Mouse (Mus musculus) stomach, embryonic 14.5 days (tissue): ENCODE measurements around the gene Osbpl11. TPM values are rescaled to one million over a fixed set of nuclear protein-coding genes. Genes with fewer than 3 reads are reported as not detected.
"Not testable (repeated sequence)": the region's sequence is repeated elsewhere in the genome, so short reads cannot be mapped to it uniquely, and the experiment has no call there.

Source experiments
- ATAC-seq: fragments of 200-750 bp; cut with Nextera tagmentation; 2 replicates; pipeline ENCODE4 v1.8.0; 2017; ENCODE audit warnings: low read depth, moderate TSS enrichment; ENCODE audit not compliant: insufficient number of reproducible peaks, insufficient read depth, low FRiP score
- H3K27ac ChIP-seq: fragments of 300-500 bp; sonication (generic); 2 replicates; pipeline ENCODE4 v1.5.1; 2014; ENCODE audit warnings: mild to moderate bottlenecking, low read length, moderate library complexity, mixed read lengths
- H3K27me3 ChIP-seq: fragments of 300-500 bp; sonication (generic); 2 replicates; pipeline ENCODE4 v1.6.1; 2014; ENCODE audit warnings: low read length, control low read depth, mixed read lengths; ENCODE audit not compliant: control insufficient read depth, insufficient read depth
- H3K36me3 ChIP-seq: fragments of 300-500 bp; sonication (generic); 2 replicates; pipeline ENCODE4 v1.6.1; 2014; ENCODE audit warnings: mild to moderate bottlenecking, control low read depth, low read length, moderate library complexity, mixed read lengths; ENCODE audit not compliant: control insufficient read depth, insufficient read depth
- H3K4me1 ChIP-seq: fragments of 300-500 bp; sonication (generic); 2 replicates; pipeline ENCODE4 v1.6.1; 2014; ENCODE audit warnings: low read length, control low read depth, mixed read lengths; ENCODE audit not compliant: control insufficient read depth, insufficient read depth
- H3K4me2 ChIP-seq: fragments of 300-500 bp; sonication (generic); replicated peaks from 2 replicates; pipeline ENCODE4 v1.6.1; 2014; ENCODE audit warnings: low read depth, low read length, control low read depth
- H3K4me3 ChIP-seq: fragments of 300-500 bp; sonication (generic); 2 replicates; pipeline ENCODE4 v1.5.1; 2014; ENCODE audit warnings: low read depth, low read length, control low read depth
- H3K9ac ChIP-seq: fragments of 300-500 bp; sonication (generic); replicated peaks from 2 replicates; pipeline ENCODE4 v1.6.1; 2014; ENCODE audit warnings: low read depth, mild to moderate bottlenecking, control low read depth, low read length, moderate library complexity, mixed read lengths
- H3K9me3 ChIP-seq: fragments of 300-500 bp; sonication (generic); 2 replicates; pipeline ENCODE4 v1.6.1; 2016; ENCODE audit warnings: low read depth, low read length, control low read depth; ENCODE audit not compliant: control insufficient read depth
- WGBS: fragments of 180-500 bp; shearing (Covaris S2); extraction: QIAGEN DNeasy Blood & Tissue Kit; methylation state at CpG from one replicate; pipeline ENCODE4 v1.1.7; 2014; 5-methylcytosine and 5-hydroxymethylcytosine counted together
- polyA plus RNA-seq: library from polyadenylated mRNA; unstranded; fragments of >200 nt; fragmentation: Nextera tagmentation; extraction: Ambion mirVana; gene quantifications from 2 replicates; pipeline ENCODE4 v1.2.1, GENCODE M21; 2014

The Osbpl11 gene
- polyA plus RNA-seq, 1 experiment from 2014 or later = 18.2 TPM

DNA sequence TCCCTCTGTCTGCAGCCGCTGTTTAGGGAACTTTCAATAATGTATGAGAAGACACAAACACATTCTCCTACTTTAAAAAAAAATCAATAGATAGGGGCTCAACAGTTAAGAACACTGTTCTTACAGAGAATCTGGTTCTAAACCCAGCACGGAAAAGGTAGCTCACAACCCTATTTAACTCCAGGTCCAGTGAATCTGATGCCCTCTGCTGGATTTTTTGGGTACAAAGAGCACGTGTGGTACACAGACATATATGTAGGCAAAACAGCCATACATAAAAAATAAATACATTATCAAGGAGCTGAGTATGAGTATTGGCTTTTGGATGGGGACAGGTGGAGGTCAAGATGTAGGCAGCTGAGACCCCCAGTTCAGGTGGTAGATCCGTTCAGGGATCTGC is 29.9 kb upstream of the Osbpl11 start:
- 55% methylated on average over 4 of the region's 4 CpGs for WGBS
- Histone ChIP-seq H3K4me3 (no peak overlapping the region), H3K9me3 (no peaks in the 10 kb centered on the region), H3K27ac (no peak overlapping the region), H3K36me3 (no peaks in the 10 kb centered on the region), H3K4me1 (no peaks in the 10 kb centered on the region), H3K27me3 (no peaks in the 10 kb centered on the region), H3K9ac (no peak overlapping the region), H3K4me2 (no peak overlapping the region)
- ATAC-seq = no peak

- H3K9ac ChIP-seq = no peak overlapping the region
- 84% methylated on average over 11 of the region's 11 CpGs for WGBS
- no peak overlapping the region for H3K4me3 ChIP-seq
- H3K9me3 ChIP-seq = no peaks in the 10 kb centered on the region
- no peak overlapping the region for H3K27ac ChIP-seq
- no peaks in the 10 kb centered on the region for H3K4me1 ChIP-seq
- no peaks in the 10 kb centered on the region for H3K27me3 ChIP-seq
- H3K4me2 ChIP-seq = no peak overlapping the region
- no peak for ATAC-seq
- no peaks in the 10 kb centered on the region for H3K36me3 ChIP-seq
These were observed 26.9 kb upstream of the Osbpl11 start for GRCm38 (mm10) chr16:33158006-33158405.

DNA sequence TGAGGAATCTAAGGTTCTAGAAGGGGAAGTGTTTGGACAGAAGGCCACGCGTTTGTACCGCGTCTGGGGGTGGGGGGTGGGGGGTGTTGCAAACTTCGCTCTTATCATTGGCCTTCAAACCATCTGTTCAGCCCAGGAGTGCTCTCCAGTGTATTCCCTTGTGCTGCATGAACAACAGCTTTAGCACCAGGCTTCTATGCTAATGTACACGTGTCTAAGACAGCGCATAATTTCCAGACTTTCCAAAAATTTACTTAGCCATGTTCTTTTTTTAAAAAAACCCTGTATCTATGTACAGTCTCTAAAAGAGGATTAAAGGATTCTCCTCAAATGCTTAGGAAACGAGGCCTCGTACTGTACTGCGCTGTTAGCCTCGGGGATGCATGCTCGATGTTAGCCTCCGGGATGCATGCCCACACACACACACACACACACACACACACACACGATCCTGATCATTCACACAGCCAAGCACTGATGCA is 26.2 kb upstream of the Osbpl11 start:
- no peak overlapping the region for H3K9ac ChIP-seq

DNA sequence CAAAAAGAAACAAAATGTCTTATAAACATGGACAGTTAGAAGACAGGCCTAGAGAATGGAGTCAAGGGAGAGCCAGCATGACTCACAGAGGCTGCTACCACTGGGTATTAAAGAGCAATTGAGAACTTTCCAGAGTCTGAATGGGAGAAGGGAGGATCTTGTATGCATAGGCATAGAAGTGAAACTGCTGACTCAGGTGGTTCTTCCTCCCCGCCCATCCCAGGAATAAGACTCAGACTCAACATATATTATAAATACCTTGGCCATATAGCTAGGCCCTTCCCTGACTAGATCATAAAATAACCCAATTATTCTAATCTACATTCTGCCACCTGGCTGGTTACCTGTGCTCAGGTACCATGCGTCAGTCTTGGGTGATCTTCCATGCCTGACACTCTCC is 25.5 kb upstream of the Osbpl11 start:
- ATAC-seq = no peak
- H3K36me3 ChIP-seq = no peaks in the 10 kb centered on the region
- WGBS = 96% methylated on average over 2 of the region's 2 CpGs

More for the DNA sequence above, 26.2 kb upstream of the Osbpl11 start:
- Histone ChIP-seq H3K4me2 (no peak overlapping the region), H3K27me3 (no peaks in the 10 kb centered on the region), H3K36me3 (no peaks in the 10 kb centered on the region), H3K27ac (no peak overlapping the region), H3K4me3 (no peak overlapping the region), H3K4me1 (no peaks in the 10 kb centered on the region), H3K9me3 (no peaks in the 10 kb centered on the region)
- no peak for ATAC-seq
- 91% methylated on average over 14 of the region's 14 CpGs for WGBS

GRCm38 (mm10) chr16:33163330-33164090 is 21.4 kb upstream of the Osbpl11 start:
- H3K4me2 ChIP-seq = no peak overlapping the region
- H3K9ac ChIP-seq = no peak overlapping the region
- H3K27ac ChIP-seq = no peak overlapping the region
- H3K4me3 ChIP-seq = no peak overlapping the region
- ATAC-seq = no peak
- H3K36me3 ChIP-seq = no peaks in the 10 kb centered on the region
- WGBS = 71% methylated on average over 13 of the region's 13 CpGs
- no peaks in the 10 kb centered on the region for H3K9me3 ChIP-seq
- H3K4me1 ChIP-seq = no peaks in the 10 kb centered on the region
- no peaks in the 10 kb centered on the region for H3K27me3 ChIP-seq

More for the DNA sequence above, 25.5 kb upstream of the Osbpl11 start:
- Histone ChIP-seq H3K4me1 (no peaks in the 10 kb centered on the region), H3K4me3 (no peak overlapping the region), H3K27ac (no peak overlapping the region), H3K9me3 (no peaks in the 10 kb centered on the region), H3K9ac (no peak overlapping the region), H3K4me2 (no peak overlapping the region), H3K27me3 (no peaks in the 10 kb centered on the region)

DNA sequence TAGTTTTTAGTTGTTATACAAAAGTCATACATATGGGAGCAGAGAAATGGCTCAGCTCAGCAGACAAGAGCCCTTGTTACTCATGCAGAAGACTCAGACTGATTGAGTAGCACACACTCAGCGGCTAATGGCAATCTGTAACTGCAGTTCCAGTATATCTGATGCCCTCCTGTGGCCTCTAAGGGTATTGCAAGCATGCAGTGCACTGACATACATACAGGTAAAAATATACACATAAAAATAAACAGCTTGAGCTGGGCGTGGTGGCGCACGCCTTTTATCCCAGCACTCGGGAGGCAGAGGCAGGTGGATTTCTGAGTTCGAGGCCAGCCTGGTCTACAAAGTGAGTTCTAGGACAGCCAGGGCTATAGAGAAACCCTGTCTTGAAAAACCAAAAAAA is 18.6 kb upstream of the Osbpl11 start:
- WGBS = 61% methylated on average over 6 of the region's 6 CpGs
- not testable (repeated sequence) for H3K36me3 ChIP-seq, H3K27ac ChIP-seq, H3K27me3 ChIP-seq, ATAC-seq, H3K4me3 ChIP-seq, H3K4me2 ChIP-seq, H3K9me3 ChIP-seq, H3K4me1 ChIP-seq, H3K9ac ChIP-seq

- Histone ChIP-seq H3K36me3 (no peaks in the 10 kb centered on the region), H3K27me3 (no peaks in the 10 kb centered on the region), H3K4me2 (no peak overlapping the region), H3K4me3 (no peak overlapping the region), H3K9me3 (no peaks in the 10 kb centered on the region), H3K27ac (no peak overlapping the region), H3K9ac (no peak overlapping the region), H3K4me1 (no peaks in the 10 kb centered on the region)
- WGBS = 47% methylated on average over 5 of the region's 5 CpGs
- ATAC-seq = no peak
These were observed 17.3 kb upstream of the Osbpl11 start for GRCm38 (mm10) chr16:33167537-33167936.

- WGBS = 77% methylated on average over 8 of the region's 8 CpGs
These were observed 15.3 kb upstream of the Osbpl11 start for GRCm38 (mm10) chr16:33169471-33170034.

More at GRCm38 (mm10) chr16:33169471-33170034, 15.3 kb upstream of the Osbpl11 start:
- Histone ChIP-seq H3K36me3 (no peaks in the 10 kb centered on the region), H3K27ac (no peak overlapping the region), H3K4me2 (no peak overlapping the region), H3K27me3 (no peaks in the 10 kb centered on the region), H3K4me3 (no peak overlapping the region), H3K9me3 (no peaks in the 10 kb centered on the region), H3K9ac (no peak overlapping the region), H3K4me1 (no peaks in the 10 kb centered on the region)
- no peak for ATAC-seq
